Mouse (Mus musculus) heart, adult 11 months (tissue): ENCODE results near the gene Dst.

Source experiments
- DNase-seq: peaks from one replicate; pipeline ENCODE4 v3.0.0; 2022

Dst gene

GRCm38 (mm10) chr1:34183250-34183926 lies 275.4 kb downstream of the Dst start:
- no peak for DNase-seq

- DNase-seq: no peak
Measured at GRCm38 (mm10) chr1:34184266-34184665, 276.2 kb downstream of the Dst start.

- DNase-seq: peak; percentile 76
Measured at GRCm38 (mm10) chr1:34186033-34186432, 278.0 kb downstream of the Dst start.

GRCm38 (mm10) chr1:34187501-34187900 lies 279.5 kb downstream of the Dst start:
- DNase-seq: no peak

- DNase-seq: no peak
Measured at GRCm38 (mm10) chr1:34188721-34189236, 280.8 kb downstream of the Dst start.

- no peak for DNase-seq
Measured at GRCm38 (mm10) chr1:34189318-34189717, 281.3 kb downstream of the Dst start.

GRCm38 (mm10) chr1:34189970-34190369 lies 281.9 kb downstream of the Dst start:
- DNase-seq: no peak

GRCm38 (mm10) chr1:34192174-34192573 lies 284.1 kb downstream of the Dst start:
- DNase-seq: no peak

- peak; percentile 91 for DNase-seq
Measured at GRCm38 (mm10) chr1:34200791-34201190, 292.8 kb downstream of the Dst start.

GRCm38 (mm10) chr1:34201483-34201882 lies 293.5 kb downstream of the Dst start:
- no peak for DNase-seq

- DNase-seq: peak; percentile 81
Measured at GRCm38 (mm10) chr1:34211704-34212103, 303.7 kb downstream of the Dst start.

- DNase-seq: peak; percentile 61
Measured at GRCm38 (mm10) chr1:34216456-34216855, 308.4 kb downstream of the Dst start.

- peak; percentile 94 for DNase-seq
Measured at GRCm38 (mm10) chr1:34218323-34218722, 310.3 kb downstream of the Dst start.

GRCm38 (mm10) chr1:34218801-34219200 lies 310.8 kb downstream of the Dst start:
- peak; percentile 83 for DNase-seq

- DNase-seq: no peak
Measured at GRCm38 (mm10) chr1:34220094-34220601, 312.1 kb downstream of the Dst start.

- no peak for DNase-seq
Measured at GRCm38 (mm10) chr1:34223866-34224265, 315.8 kb downstream of the Dst start.

- DNase-seq: no peak
Measured at GRCm38 (mm10) chr1:34227676-34228075, 319.7 kb downstream of the Dst start.

- no peak for DNase-seq
Measured at GRCm38 (mm10) chr1:34231041-34231440, 323.0 kb downstream of the Dst start.

GRCm38 (mm10) chr1:34236254-34236723 lies 328.3 kb downstream of the Dst start:
- peak; percentile 99 for DNase-seq

GRCm38 (mm10) chr1:34237211-34237610 lies 329.2 kb downstream of the Dst start:
- no peak for DNase-seq

GRCm38 (mm10) chr1:34237689-34238091 lies 329.7 kb downstream of the Dst start:
- DNase-seq: peak; percentile 95

GRCm38 (mm10) chr1:34238231-34238630 lies 330.2 kb downstream of the Dst start:
- DNase-seq: no peak

- peak; percentile 96 for DNase-seq
Measured at GRCm38 (mm10) chr1:34244678-34245077, 336.7 kb downstream of the Dst start.

GRCm38 (mm10) chr1:34245951-34246641 lies 338.1 kb downstream of the Dst start:
- DNase-seq: peak; percentile 89
